Mouse (Mus musculus) midbrain, embryonic 14.5 days (tissue): ENCODE data around the gene Zfp334. TPM values are rescaled to one million over a fixed set of nuclear protein-coding genes. Genes with fewer than 3 reads are reported as not detected.
A peak's percentile ranks its signal among the peaks of the same experiment; 100 is the strongest.

Source experiments
- ATAC-seq: fragments of 200-750 bp; cut with Nextera tagmentation; 2 replicates; pipeline ENCODE4 v1.8.0; 2017; ENCODE audit warnings: moderate number of reproducible peaks, moderate library complexity; ENCODE audit not compliant: low FRiP score, low TSS enrichment
- DNase-seq: peaks from one replicate; pipeline ENCODE4 v3.0.0-alpha.2; 2015
- H3K27ac ChIP-seq: fragments of 300-500 bp; sonication (generic); replicated peaks from 2 replicates; pipeline ENCODE4 v1.5.1; 2014; ENCODE audit warnings: mild to moderate bottlenecking, low read depth, low read length, moderate library complexity
- H3K27me3 ChIP-seq: fragments of 300-500 bp; sonication (generic); 2 replicates; pipeline ENCODE4 v1.6.1; 2014; ENCODE audit warnings: low read length, control low read depth, mixed read lengths; ENCODE audit not compliant: control insufficient read depth, insufficient read depth
- H3K36me3 ChIP-seq: fragments of 300-500 bp; sonication (generic); 2 replicates; pipeline ENCODE4 v1.6.1; 2014; ENCODE audit warnings: low read length, control low read depth; ENCODE audit not compliant: control insufficient read depth, insufficient read depth
- H3K4me1 ChIP-seq: fragments of 300-500 bp; sonication (generic); 2 replicates; pipeline ENCODE4 v1.6.1; 2014; ENCODE audit warnings: mild to moderate bottlenecking, antibody characterized with exemption, low read length, control low read depth; ENCODE audit not compliant: control insufficient read depth, insufficient read depth
- H3K4me2 ChIP-seq: fragments of 300-500 bp; sonication (generic); 2 replicates; pipeline ENCODE4 v1.6.1; 2014; ENCODE audit warnings: mild to moderate bottlenecking, low read length, moderate library complexity
- H3K4me3 ChIP-seq: fragments of 300-500 bp; sonication (generic); replicated peaks from 2 replicates; pipeline ENCODE4 v1.5.1; 2014; ENCODE audit warnings: low read depth, low read length
- H3K9ac ChIP-seq: fragments of 300-500 bp; sonication (generic); replicated peaks from 2 replicates; pipeline ENCODE4 v1.6.1; 2014; ENCODE audit warnings: mild to moderate bottlenecking, low read length, moderate library complexity
- H3K9me3 ChIP-seq: fragments of 300-500 bp; sonication (generic); 2 replicates; pipeline ENCODE4 v1.6.1; 2016; ENCODE audit warnings: low read length, control low read depth, mixed read lengths; ENCODE audit not compliant: control insufficient read depth
- WGBS: fragments of 180-500 bp; shearing (Covaris S2); extraction: QIAGEN DNeasy Blood & Tissue Kit; methylation state at CpG from one replicate; pipeline ENCODE4 v1.1.7; 2014; 5-methylcytosine and 5-hydroxymethylcytosine counted together
- polyA plus RNA-seq: library from polyadenylated mRNA; unstranded; fragments of >200 nt; fragmentation: Nextera tagmentation; extraction: Ambion mirVana; gene quantifications from 2 replicates; pipeline ENCODE4 v1.2.1, GENCODE M21; 2014

The Zfp334 gene
- polyA plus RNA-seq, 1 experiment from 2014 or later = 15.7 TPM

DNA sequence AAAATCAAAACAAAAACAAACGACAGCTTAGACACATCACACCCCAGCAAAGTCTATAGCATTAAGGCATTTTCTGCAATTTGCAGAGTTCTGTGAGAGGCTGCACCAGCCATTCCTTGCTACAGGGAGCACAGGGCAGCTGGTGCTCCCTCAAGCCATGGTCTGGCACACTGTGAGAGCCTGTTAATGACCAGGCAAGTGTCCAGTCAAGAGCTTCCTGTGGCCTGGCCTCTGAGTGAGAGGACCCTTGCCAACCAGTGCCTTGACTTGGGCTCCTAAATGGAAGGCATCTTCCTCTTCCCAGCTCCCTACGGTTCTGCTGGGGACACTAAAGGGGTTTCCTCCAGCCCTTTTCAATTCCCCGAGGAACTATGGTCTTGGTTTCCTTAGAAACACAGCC is 25.8 kb upstream of the Zfp334 start:
- Histone ChIP-seq H3K4me2 (no peak overlapping the region), H3K36me3 (no peaks in the 10 kb centered on the region), H3K9me3 (no peaks in the 10 kb centered on the region), H3K27ac (no peak overlapping the region), H3K4me1 (peaks cover 26% of the 10 kb centered on the region), H3K4me3 (no peak overlapping the region), H3K27me3 (no peaks in the 10 kb centered on the region), H3K9ac (no peak overlapping the region)
- 36% methylated on average over 3 of the region's 3 CpGs for WGBS
- DNase-seq (peak; percentile 26), ATAC-seq (no peak)

- Histone ChIP-seq H3K27ac (no peak overlapping the region), H3K4me2 (no peak overlapping the region), H3K4me3 (no peak overlapping the region), H3K4me1 (no peaks in the 10 kb centered on the region), H3K36me3 (no peaks in the 10 kb centered on the region), H3K9ac (no peak overlapping the region), H3K9me3 (no peaks in the 10 kb centered on the region), H3K27me3 (no peaks in the 10 kb centered on the region)
- no peak for ATAC-seq
- 50% methylated on average over 10 of the region's 10 CpGs for WGBS
- peak; percentile 61 for DNase-seq
Measured at GRCm38 (mm10) chr2:165407700-165408301, 19.7 kb upstream of the Zfp334 start.

GRCm38 (mm10) chr2:165405351-165405750 is 17.3 kb upstream of the Zfp334 start:
- no peak overlapping the region for H3K27ac ChIP-seq
- no peak overlapping the region for H3K9ac ChIP-seq
- DNase-seq (no peak), ATAC-seq (no peak)
- no peak overlapping the region for H3K4me3 ChIP-seq
- no peaks in the 10 kb centered on the region for H3K36me3 ChIP-seq
- 71% methylated on average over 6 of the region's 6 CpGs for WGBS
- H3K9me3 ChIP-seq = no peaks in the 10 kb centered on the region
- H3K27me3 ChIP-seq = no peaks in the 10 kb centered on the region
- no peak overlapping the region for H3K4me2 ChIP-seq
- H3K4me1 ChIP-seq = no peaks in the 10 kb centered on the region

GRCm38 (mm10) chr2:165404951-165405350 is 16.9 kb upstream of the Zfp334 start:
- ATAC-seq (no peak), DNase-seq (no peak)
- Histone ChIP-seq H3K36me3 (no peaks in the 10 kb centered on the region), H3K27ac (no peak overlapping the region), H3K4me1 (no peaks in the 10 kb centered on the region), H3K9me3 (no peaks in the 10 kb centered on the region), H3K27me3 (no peaks in the 10 kb centered on the region), H3K4me2 (no peak overlapping the region), H3K4me3 (no peak overlapping the region), H3K9ac (no peak overlapping the region)
- 73% methylated on average over 9 of the region's 9 CpGs for WGBS

GRCm38 (mm10) chr2:165398164-165398785 is 10.2 kb upstream of the Zfp334 start:
- H3K4me1 ChIP-seq = peaks cover 10% of the 10 kb centered on the region; the same call in 1 of the 2 replicates
- no peak overlapping the region for H3K4me3 ChIP-seq
- H3K36me3 ChIP-seq = no peaks in the 10 kb centered on the region
- no peak for DNase-seq
- WGBS = 62% methylated on average over 15 of the region's 15 CpGs
- no peak overlapping the region for H3K4me2 ChIP-seq
- no peak overlapping the region for H3K9ac ChIP-seq
- no peaks in the 10 kb centered on the region for H3K9me3 ChIP-seq
- no peaks in the 10 kb centered on the region for H3K27me3 ChIP-seq
- H3K27ac ChIP-seq = 0 out of 2 replicates have a peak overlapping the region, but pooled peaks have one; percentile 22
- ATAC-seq = no peak

GRCm38 (mm10) chr2:165397502-165398163 is 9.6 kb upstream of the Zfp334 start:
- ATAC-seq (no peak), DNase-seq (no peak)
- Histone ChIP-seq H3K27ac (peak overlapping the region; percentile 22; the same call in 1 of the 2 replicates), H3K4me1 (peaks cover 10% of the 10 kb centered on the region; the same call in 1 of the 2 replicates), H3K4me3 (no peak overlapping the region), H3K27me3 (no peaks in the 10 kb centered on the region), H3K36me3 (no peaks in the 10 kb centered on the region), H3K9ac (peak overlapping the region; percentile 9; the same call in 1 of the 2 replicates), H3K9me3 (no peaks in the 10 kb centered on the region), H3K4me2 (no peak overlapping the region)
- WGBS = 65% methylated on average over 23 of the region's 23 CpGs

- Histone ChIP-seq H3K36me3 (no peaks in the 10 kb centered on the region), H3K4me1 (peaks cover 10% of the 10 kb centered on the region; the same call in 1 of the 2 replicates), H3K9me3 (no peaks in the 10 kb centered on the region), H3K27me3 (no peaks in the 10 kb centered on the region), H3K4me3 (no peak overlapping the region), H3K9ac (0 out of 2 replicates have a peak overlapping the region, but pooled peaks have one; percentile 7), H3K4me2 (no peak overlapping the region), H3K27ac (peak overlapping the region; percentile 22; the same call in 1 of the 2 replicates)
- 43% methylated on average over 20 of the region's 20 CpGs for WGBS
- DNase-seq (no peak), ATAC-seq (no peak)
Measured at GRCm38 (mm10) chr2:165396831-165397501, 8.9 kb upstream of the Zfp334 start.

DNA sequence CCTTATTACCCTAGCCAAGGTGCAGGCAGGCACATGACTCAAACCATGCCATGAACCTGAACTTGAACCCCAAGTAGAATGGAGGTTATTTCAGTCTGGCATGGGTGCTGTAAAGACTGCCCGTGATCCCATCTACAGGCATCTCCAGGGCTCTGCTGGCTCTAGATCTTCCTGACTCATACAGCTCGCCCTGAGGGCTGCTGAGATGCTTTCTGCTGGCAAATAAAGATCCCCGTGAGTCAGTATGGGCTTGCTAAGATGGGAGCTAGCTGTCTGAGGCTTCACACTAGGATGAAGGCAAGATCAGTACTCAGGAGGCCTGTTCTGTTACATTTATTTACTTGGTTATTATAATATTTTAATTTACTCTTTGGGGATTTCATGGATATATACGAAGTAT is 4.1 kb upstream of the Zfp334 start:
- no peak overlapping the region for H3K9ac ChIP-seq
- H3K27me3 ChIP-seq = no peaks in the 10 kb centered on the region
- DNase-seq = no peak
- H3K4me3 ChIP-seq = no peak overlapping the region
- H3K4me2 ChIP-seq = no peak overlapping the region
- ATAC-seq = no peak
- no peaks in the 10 kb centered on the region for H3K36me3 ChIP-seq
- H3K27ac ChIP-seq = no peak overlapping the region
- H3K4me1 ChIP-seq = peaks cover 4% of the 10 kb centered on the region
- H3K9me3 ChIP-seq = no peaks in the 10 kb centered on the region
- WGBS = 88% methylated on average over 4 of the region's 4 CpGs
